Mouse (Mus musculus) liver, embryonic 15.5 days (tissue): ENCODE results near the gene Itga7. TPM values are rescaled to one million over a fixed set of nuclear protein-coding genes. Genes with fewer than 3 reads are reported as not detected.

Source experiments
- ATAC-seq: fragments of 200-750 bp; cut with Nextera tagmentation; 2 replicates; pipeline ENCODE4 v1.8.0; 2017; ENCODE audit warnings: moderate number of reproducible peaks, mild to moderate bottlenecking, moderate library complexity; ENCODE audit not compliant: insufficient read depth
- H3K27ac ChIP-seq: fragments of 300-500 bp; sonication (generic); replicated peaks from 2 replicates; pipeline ENCODE4 v1.5.1; 2015; ENCODE audit warnings: mild to moderate bottlenecking, inconsistent platforms
- H3K27me3 ChIP-seq: fragments of 300-500 bp; sonication (generic); 2 replicates; pipeline ENCODE4 v1.6.1; 2015; ENCODE audit warnings: mild to moderate bottlenecking, inconsistent platforms
- H3K36me3 ChIP-seq: fragments of 300-500 bp; sonication (generic); replicated peaks from 2 replicates; pipeline ENCODE4 v1.6.1; 2015; ENCODE audit warnings: moderate library complexity, mild to moderate bottlenecking, inconsistent platforms
- H3K4me1 ChIP-seq: fragments of 300-500 bp; sonication (generic); replicated peaks from 2 replicates; pipeline ENCODE4 v1.6.1; 2015; ENCODE audit warnings: inconsistent platforms
- H3K4me2 ChIP-seq: fragments of 300-500 bp; sonication (generic); 2 replicates; pipeline ENCODE4 v1.6.1; 2015; ENCODE audit warnings: moderate library complexity, mild to moderate bottlenecking, inconsistent platforms
- H3K4me3 ChIP-seq: fragments of 300-500 bp; sonication (generic); replicated peaks from 2 replicates; pipeline ENCODE4 v1.5.1; 2015; ENCODE audit warnings: mild to moderate bottlenecking, inconsistent platforms
- H3K9ac ChIP-seq: fragments of 300-500 bp; sonication (generic); 2 replicates; pipeline ENCODE4 v1.6.1; 2015; ENCODE audit warnings: moderate library complexity, mild to moderate bottlenecking, inconsistent platforms
- H3K9me3 ChIP-seq: fragments of 300-500 bp; sonication (generic); replicated peaks from 2 replicates; pipeline ENCODE4 v1.6.1; 2016; ENCODE audit warnings: inconsistent platforms
- WGBS: fragments of 180-500 bp; shearing (Covaris S2); methylation state at CpG from one replicate; pipeline ENCODE4 v1.1.7; 2015; ENCODE audit warnings: mixed read lengths; ENCODE audit not compliant: insufficient replicate concordance; 5-methylcytosine and 5-hydroxymethylcytosine counted together
- polyA plus RNA-seq: library from polyadenylated mRNA; unstranded; fragments of >200 nt; fragmentation: Nextera tagmentation; extraction: Ambion mirVana; gene quantifications from 2 replicates; pipeline ENCODE4 v1.2.1, GENCODE M21; 2015

The Itga7 gene
- polyA plus RNA-seq, 1 experiment from 2014 or later: 1.1 TPM

- Histone ChIP-seq H3K27me3 (peaks cover 32% of the 10 kb centered on the region), H3K27ac (no peak overlapping the region), H3K4me1 (no peaks in the 10 kb centered on the region; the same call in none of the 2 replicates), H3K4me3 (no peak overlapping the region), H3K36me3 (no peaks in the 10 kb centered on the region), H3K4me2 (no peak overlapping the region), H3K9ac (no peak overlapping the region), H3K9me3 (no peaks in the 10 kb centered on the region)
- ATAC-seq: no peak
- WGBS: 46% methylated on average over 6 of the region's 6 CpGs
Observed at GRCm38 (mm10) chr10:128899759-128900490, 33.7 kb upstream of the Itga7 start.

GRCm38 (mm10) chr10:128900698-128901097 is 32.9 kb upstream of the Itga7 start, which contains the start of gene Cd63:
Gene Cd63 (plus strand): TSS chr10:128900989.
- WGBS: 63% methylated on average over 3 of the region's 3 CpGs
- ATAC-seq: no peak
- no peak within 1 kb of the TSS for H3K27ac ChIP-seq

GRCm38 (mm10) chr10:128901409-128901808 is 32.2 kb upstream of the Itga7 start:
- Histone ChIP-seq H3K27ac (no peak overlapping the region), H3K9ac (no peak overlapping the region), H3K36me3 (no peaks in the 10 kb centered on the region), H3K4me2 (no peak overlapping the region), H3K4me3 (no peak overlapping the region), H3K4me1 (no peaks in the 10 kb centered on the region; the same call in 1 of the 2 replicates), H3K9me3 (no peaks in the 10 kb centered on the region), H3K27me3 (peaks cover 17% of the 10 kb centered on the region)
- 41% methylated on average over 1 of the region's 1 CpGs for WGBS
- ATAC-seq: no peak

More at GRCm38 (mm10) chr10:128900698-128901097, 32.9 kb upstream of the Itga7 start, which contains the start of gene Cd63:
- no peak within 1 kb of the TSS for H3K9ac ChIP-seq
- H3K36me3 ChIP-seq: no peaks in the 10 kb centered on the region
- no peak within 1 kb of the TSS for H3K4me2 ChIP-seq
- H3K4me1 ChIP-seq: no peaks in the 10 kb centered on the region; the same call in none of the 2 replicates
- H3K4me3 ChIP-seq: no peak within 1 kb of the TSS
- H3K27me3 ChIP-seq: peaks cover 24% of the 10 kb centered on the region
- H3K9me3 ChIP-seq: no peaks in the 10 kb centered on the region

- Histone ChIP-seq H3K9ac (no peak overlapping the region), H3K27ac (no peak overlapping the region), H3K27me3 (peaks cover 7% of the 10 kb centered on the region), H3K4me2 (no peak overlapping the region), H3K9me3 (no peaks in the 10 kb centered on the region), H3K4me1 (no peaks in the 10 kb centered on the region; the same call in 1 of the 2 replicates), H3K4me3 (no peak overlapping the region), H3K36me3 (no peaks in the 10 kb centered on the region)
- no peak for ATAC-seq
- 42% methylated on average over 3 of the region's 3 CpGs for WGBS
Observed at GRCm38 (mm10) chr10:128902409-128902988, 31.1 kb upstream of the Itga7 start.

- no peak overlapping the region for H3K4me3 ChIP-seq
- H3K9ac ChIP-seq: no peak overlapping the region
- peaks cover 6% of the 10 kb centered on the region for H3K4me1 ChIP-seq
- no peak for ATAC-seq
- 60% methylated on average over 5 of the region's 5 CpGs for WGBS
- no peak overlapping the region for H3K4me2 ChIP-seq
- H3K27ac ChIP-seq: no peak overlapping the region
- H3K27me3 ChIP-seq: peaks cover 24% of the 10 kb centered on the region
- no peaks in the 10 kb centered on the region for H3K9me3 ChIP-seq
- H3K36me3 ChIP-seq: no peaks in the 10 kb centered on the region
Observed at GRCm38 (mm10) chr10:128904812-128905211, 28.8 kb upstream of the Itga7 start.

- Histone ChIP-seq H3K27ac (no peak overlapping the region), H3K36me3 (0 out of 2 replicates have a peak, but pooled peaks cover under 1% of the 10 kb centered on the region), H3K9me3 (no peaks in the 10 kb centered on the region), H3K4me1 (peaks cover 11% of the 10 kb centered on the region; the same call in 1 of the 2 replicates), H3K4me2 (peak overlapping the region; percentile 69), H3K9ac (0 out of 2 replicates have a peak overlapping the region, but pooled peaks have one; percentile 53), H3K27me3 (peaks cover 56% of the 10 kb centered on the region), H3K4me3 (peak overlapping the region; percentile 60)
- 53% methylated on average over 13 of the region's 13 CpGs for WGBS
- ATAC-seq: no peak
Observed at GRCm38 (mm10) chr10:128908778-128909448, 24.7 kb upstream of the Itga7 start.

GRCm38 (mm10) chr10:128909567-128910028 is 24.0 kb upstream of the Itga7 start:
- Histone ChIP-seq H3K36me3 (0 out of 2 replicates have a peak, but pooled peaks cover 5% of the 10 kb centered on the region), H3K4me1 (peaks cover 11% of the 10 kb centered on the region; the same call in 1 of the 2 replicates), H3K27ac (peak overlapping the region; percentile 29; the same call in 1 of the 2 replicates), H3K4me3 (peak overlapping the region; percentile 60), H3K27me3 (peaks cover 56% of the 10 kb centered on the region), H3K9ac (peak overlapping the region; percentile 53), H3K4me2 (peak overlapping the region; percentile 69), H3K9me3 (no peaks in the 10 kb centered on the region)
- ATAC-seq: peak; percentile 49
- WGBS: 1% methylated on average over 40 of the region's 41 CpGs

- Histone ChIP-seq H3K4me1 (peaks cover 11% of the 10 kb centered on the region; the same call in 1 of the 2 replicates), H3K4me2 (peak overlapping the region; percentile 69), H3K4me3 (peak overlapping the region; percentile 60), H3K27me3 (peaks cover 56% of the 10 kb centered on the region), H3K9me3 (no peaks in the 10 kb centered on the region), H3K36me3 (0 out of 2 replicates have a peak, but pooled peaks cover 8% of the 10 kb centered on the region), H3K27ac (peak overlapping the region; percentile 29; the same call in 1 of the 2 replicates), H3K9ac (peak overlapping the region; percentile 53)
- peak; percentile 14; the same call in 1 of the 2 replicates for ATAC-seq
- WGBS: 2% methylated on average over 66 of the region's 66 CpGs
Observed at GRCm38 (mm10) chr10:128910066-128910841, 23.4 kb upstream of the Itga7 start.

GRCm38 (mm10) chr10:128911430-128911829 is 22.2 kb upstream of the Itga7 start:
- no peaks in the 10 kb centered on the region for H3K9me3 ChIP-seq
- ATAC-seq: no peak
- 60% methylated on average over 6 of the region's 6 CpGs for WGBS
- no peak overlapping the region for H3K27ac ChIP-seq
- no peak overlapping the region for H3K9ac ChIP-seq
- 0 out of 2 replicates have a peak, but pooled peaks cover 11% of the 10 kb centered on the region for H3K36me3 ChIP-seq
- no peak overlapping the region for H3K4me3 ChIP-seq
- peaks cover 11% of the 10 kb centered on the region; the same call in 1 of the 2 replicates for H3K4me1 ChIP-seq
- peaks cover 56% of the 10 kb centered on the region for H3K27me3 ChIP-seq
- peak overlapping the region; percentile 69; the same call in 1 of the 2 replicates for H3K4me2 ChIP-seq

- H3K27ac ChIP-seq: no peak overlapping the region
- WGBS: 56% methylated on average over 4 of the region's 4 CpGs
- H3K9me3 ChIP-seq: no peaks in the 10 kb centered on the region
- peaks cover 56% of the 10 kb centered on the region for H3K27me3 ChIP-seq
- no peak overlapping the region for H3K4me2 ChIP-seq
- no peak overlapping the region for H3K9ac ChIP-seq
- H3K4me1 ChIP-seq: peaks cover 11% of the 10 kb centered on the region; the same call in 1 of the 2 replicates
- peaks cover 15% of the 10 kb centered on the region for H3K36me3 ChIP-seq
- no peak for ATAC-seq
- H3K4me3 ChIP-seq: no peak overlapping the region
Observed at GRCm38 (mm10) chr10:128912268-128912667, 21.4 kb upstream of the Itga7 start.
